Mouse (Mus musculus) hindbrain, embryonic 13.5 days (tissue): ENCODE data around the gene Enpp6. TPM values are rescaled to one million over a fixed set of nuclear protein-coding genes. Genes with fewer than 3 reads are reported as not detected.

Experiments used
- polyA plus RNA-seq: library from polyadenylated mRNA; unstranded; fragments of >200 nt; fragmentation: Nextera tagmentation; extraction: Ambion mirVana; gene quantifications from 2 replicates; pipeline ENCODE4 v1.2.1, GENCODE M21; 2015

Enpp6 gene
- polyA plus RNA-seq, 1 experiment from 2014 or later: 0.18 TPM

Other genes with a start within 250 kb of the Enpp6 start
- 9.3 and 11.6 TPM in 2 replicates for gene Irf2, start 247.2 kb upstream of the Enpp6 start, polyA plus RNA-seq